Mouse (Mus musculus): ENCODE measurements around the gene Il17c.

- TF ChIP-seq CTCF (conservative IDR thresholded peaks at IDR 0.05; ENCODE audit: low read length) (no peak), NANOG (IDR thresholded peaks at IDR 0.05; ENCODE audit: borderline replicate concordance, low read length) (no peak)
These were observed 1.8 kb downstream of the Il17c start for GRCm38 (mm10) chr8:122423659-122424058.
